Mouse (Mus musculus) spleen, postnatal 36 days (tissue): ENCODE data around the gene 1700069L16Rik.

Experiments used
- DNase-seq, 2 experiments: peaks; one replicate each; pipeline ENCODE4 v3.0.0; 2022; ENCODE audit warnings: low spot score in 2 of 2, mixed read lengths in 1 of 2

Gene 1700069L16Rik

GRCm38 (mm10) chr5:113724446-113724845, at the start of gene 1700069L16Rik:
TSS of gene 1700069L16Rik (minus strand) at chr5:113724772.
- peak; percentile 34 to 46 for DNase-seq

- peak; percentile 83 to 89 for DNase-seq
Measured at GRCm38 (mm10) chr5:113773664-113774063, 49.1 kb upstream of the 1700069L16Rik start.

- no peak for DNase-seq
Measured at GRCm38 (mm10) chr5:113772905-113773519, 48.4 kb upstream of the 1700069L16Rik start.

DNA sequence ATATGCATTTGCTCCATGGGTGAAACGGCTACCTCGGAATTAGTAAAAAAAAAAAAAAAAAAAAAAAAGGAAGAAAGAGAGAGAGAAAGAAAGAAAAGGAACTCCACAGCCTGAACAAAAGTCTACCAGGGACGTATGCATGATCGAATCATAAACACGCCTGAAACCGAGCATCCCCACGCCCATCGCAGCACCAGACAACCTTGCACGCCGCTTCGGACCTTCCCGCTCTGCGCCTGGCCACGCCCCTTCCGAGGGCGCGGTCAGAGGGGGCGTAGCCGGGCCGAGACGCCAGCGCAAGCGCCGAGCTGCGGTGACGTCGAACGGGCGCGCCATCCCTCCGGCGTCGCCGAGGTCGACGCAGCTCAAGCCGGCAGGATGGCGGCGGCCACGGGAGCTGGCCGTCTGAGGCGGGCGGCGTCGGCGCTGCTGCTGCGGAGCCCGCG, 47.9 kb upstream of the 1700069L16Rik start, which contains the start of the genes Sart3 and Iscu:
TSS of gene Sart3 (minus strand) at position 61 of the 446 bp plus-strand sequence.
TSS of gene Iscu (plus strand) at position 299 of the 446 bp plus-strand sequence.
- DNase-seq = peak; percentile 95

DNA sequence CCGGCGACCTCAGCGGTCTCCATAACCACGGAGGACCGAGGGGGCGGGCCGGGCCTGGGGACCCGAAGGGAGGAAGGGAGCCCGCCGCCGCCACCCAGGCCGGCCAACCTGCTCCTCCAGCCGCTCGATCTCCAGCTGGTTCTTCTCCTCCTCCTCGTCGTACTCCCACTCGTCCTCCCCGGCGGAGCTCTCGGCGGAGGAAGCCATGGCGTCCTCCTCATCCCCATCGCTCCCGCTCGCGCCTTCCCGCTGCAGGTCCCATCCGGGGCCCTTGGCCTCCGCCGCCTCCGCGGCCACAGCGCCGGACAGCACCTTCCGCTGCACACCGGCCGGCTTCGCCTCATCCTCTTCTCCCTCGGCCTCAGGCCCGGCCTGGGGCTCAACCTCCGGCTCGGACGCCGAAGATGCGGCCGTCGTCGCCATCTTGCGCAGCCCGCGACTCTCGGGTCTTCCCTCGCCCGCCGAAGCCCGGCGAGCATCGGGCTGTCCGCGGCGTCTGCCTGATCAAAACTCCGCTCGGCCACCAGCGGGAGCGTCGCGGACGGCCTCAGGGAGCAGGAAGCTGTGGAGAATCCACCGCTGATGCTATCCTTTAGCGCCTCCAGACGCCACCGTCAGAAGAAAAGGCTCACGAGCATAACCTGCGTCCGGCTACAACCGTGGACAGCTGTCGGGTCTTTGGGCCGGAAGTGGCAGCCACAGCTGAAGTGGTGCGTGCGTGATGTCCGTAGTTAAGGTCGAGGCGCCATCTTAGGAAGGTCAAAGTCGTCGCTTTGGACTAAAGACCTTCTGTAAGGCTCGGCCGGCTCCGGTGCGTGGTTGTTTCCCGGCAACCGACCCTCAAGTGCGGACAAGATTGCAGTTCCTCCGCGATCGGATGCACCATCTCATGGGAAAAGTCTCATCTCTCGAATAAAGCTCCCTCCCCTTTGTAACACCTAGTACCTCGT, 46.9 kb upstream of the 1700069L16Rik start:
- peak; percentile 86 to 90 for DNase-seq

DNA sequence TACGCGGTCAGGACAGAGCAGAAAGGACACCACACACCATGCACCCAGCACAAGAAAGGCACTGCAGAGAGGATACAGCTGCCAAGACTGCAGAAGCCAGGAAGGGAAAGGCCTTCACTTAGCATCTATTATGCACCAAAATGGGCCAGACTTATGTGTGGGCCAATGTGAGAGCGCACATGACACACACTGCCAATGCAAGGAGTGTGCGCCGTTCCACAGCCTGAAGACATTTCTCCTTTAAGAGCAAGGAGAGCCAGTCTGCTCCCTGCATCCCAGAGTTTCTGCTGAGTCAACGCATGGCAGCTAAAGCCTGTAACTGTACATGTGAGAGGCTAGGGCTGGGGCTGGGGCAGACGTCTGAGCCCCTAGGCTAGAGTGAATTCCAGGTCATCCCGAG, 44.2 kb upstream of the 1700069L16Rik start:
- DNase-seq = no peak

GRCm38 (mm10) chr5:113765641-113766526, 41.3 kb upstream of the 1700069L16Rik start:
- no peak for DNase-seq

- no peak for DNase-seq
Measured at GRCm38 (mm10) chr5:113764426-113764825, 39.9 kb upstream of the 1700069L16Rik start.

- no peak for DNase-seq
Measured at GRCm38 (mm10) chr5:113761585-113761984, 37.0 kb upstream of the 1700069L16Rik start.

DNA sequence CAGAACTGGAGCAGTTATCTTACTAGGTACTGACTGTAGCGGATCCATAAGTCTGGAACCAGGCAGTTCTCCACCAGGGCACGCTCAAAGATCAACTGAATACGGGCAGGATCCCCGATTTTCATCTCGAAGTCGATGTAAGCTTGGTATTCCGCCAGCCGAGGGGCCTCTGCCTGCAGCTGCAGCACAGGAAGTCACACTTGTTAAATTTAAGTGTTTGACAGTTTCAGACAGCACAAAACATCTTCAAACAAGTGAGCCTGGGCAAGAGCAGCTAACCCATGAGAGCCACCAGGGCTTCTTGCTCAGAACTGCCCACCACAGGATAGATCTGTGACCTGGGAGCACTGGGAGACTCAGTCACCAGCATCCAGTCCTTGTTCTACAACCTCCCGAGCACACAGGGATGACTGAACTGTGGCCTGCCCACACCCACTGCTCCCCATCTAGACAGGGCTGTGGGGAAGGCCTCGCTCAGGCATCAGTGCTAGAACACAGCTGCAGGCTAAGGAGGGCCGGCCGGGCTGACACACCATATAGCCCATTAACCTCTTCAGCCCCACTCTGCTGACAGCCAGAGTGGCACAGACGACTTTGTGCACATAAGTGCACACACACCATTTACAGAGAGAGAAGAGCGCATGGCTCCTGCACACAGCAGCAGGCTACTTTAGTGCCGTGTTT, 30.9 kb upstream of the 1700069L16Rik start:
- DNase-seq = no peak

DNA sequence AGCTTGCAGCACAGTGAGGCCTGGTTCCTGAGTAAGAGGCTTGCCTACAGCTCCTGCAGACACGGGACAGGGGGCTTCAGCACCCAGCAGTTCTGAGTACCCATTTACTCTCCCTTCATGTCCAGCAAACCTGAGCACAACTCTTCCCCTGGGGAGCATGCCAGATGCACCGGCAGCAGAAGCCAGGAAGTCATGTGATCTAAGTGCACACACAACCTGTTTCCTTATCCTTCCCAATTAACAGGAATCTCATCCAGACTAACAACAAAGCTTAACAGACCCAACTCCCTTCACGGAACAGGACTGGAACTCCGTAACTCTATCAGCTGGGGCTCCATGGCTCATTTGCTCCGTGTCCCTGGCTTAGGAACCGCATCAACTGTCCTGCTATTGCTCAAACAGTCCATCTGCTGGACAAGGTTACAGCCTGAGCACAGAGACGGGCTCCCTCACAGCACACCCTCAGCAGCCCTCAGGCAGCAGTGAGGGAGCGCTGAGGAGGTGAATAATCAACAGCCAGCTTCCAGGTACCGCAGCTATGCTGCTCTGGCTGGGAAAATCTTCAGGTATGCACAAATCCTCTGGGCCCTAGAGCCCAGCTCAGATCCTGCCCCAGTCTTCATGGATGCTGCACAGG, 27.1 kb upstream of the 1700069L16Rik start:
- DNase-seq = no peak

DNA sequence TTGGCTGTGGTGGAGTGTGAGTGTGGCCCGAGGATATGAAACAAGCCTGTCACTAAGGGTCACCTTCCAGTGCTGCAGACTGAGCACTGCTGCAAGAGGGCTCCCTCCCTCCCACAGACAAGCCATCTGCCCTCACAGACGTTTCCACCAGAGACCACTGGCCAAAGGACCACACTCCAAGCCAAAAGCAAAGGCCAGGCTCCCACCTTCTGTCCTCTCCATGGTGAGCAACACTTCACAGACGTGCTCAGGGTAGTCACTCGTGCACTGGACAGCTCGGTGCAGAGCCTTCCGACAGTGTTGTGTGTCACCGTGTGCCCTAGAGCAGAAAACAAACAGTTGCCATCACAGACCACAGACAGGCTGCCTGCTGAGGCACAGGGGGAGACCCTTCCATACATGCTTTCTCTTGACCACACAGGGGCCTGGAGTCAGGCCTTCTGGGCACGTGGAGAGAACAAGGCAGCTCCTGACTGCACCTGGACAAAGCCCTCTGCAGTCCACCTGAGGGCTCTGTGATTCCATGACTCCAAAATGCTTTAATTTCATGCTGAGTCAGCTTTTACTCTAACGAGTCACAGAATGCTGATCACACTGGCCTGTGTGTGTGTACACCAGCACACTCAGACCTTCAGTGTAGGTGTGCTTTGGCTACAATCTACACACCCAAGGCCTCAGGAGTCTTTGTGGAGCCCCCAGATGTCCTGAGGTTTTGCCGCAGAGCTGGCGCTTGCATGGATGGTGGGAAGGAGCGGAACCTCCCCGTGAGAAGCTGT, 24.2 kb upstream of the 1700069L16Rik start:
- no peak for DNase-seq

GRCm38 (mm10) chr5:113747629-113748028, 23.1 kb upstream of the 1700069L16Rik start:
- no peak for DNase-seq

- DNase-seq = no peak
Measured at GRCm38 (mm10) chr5:113737607-113738237, 13.2 kb upstream of the 1700069L16Rik start.

DNA sequence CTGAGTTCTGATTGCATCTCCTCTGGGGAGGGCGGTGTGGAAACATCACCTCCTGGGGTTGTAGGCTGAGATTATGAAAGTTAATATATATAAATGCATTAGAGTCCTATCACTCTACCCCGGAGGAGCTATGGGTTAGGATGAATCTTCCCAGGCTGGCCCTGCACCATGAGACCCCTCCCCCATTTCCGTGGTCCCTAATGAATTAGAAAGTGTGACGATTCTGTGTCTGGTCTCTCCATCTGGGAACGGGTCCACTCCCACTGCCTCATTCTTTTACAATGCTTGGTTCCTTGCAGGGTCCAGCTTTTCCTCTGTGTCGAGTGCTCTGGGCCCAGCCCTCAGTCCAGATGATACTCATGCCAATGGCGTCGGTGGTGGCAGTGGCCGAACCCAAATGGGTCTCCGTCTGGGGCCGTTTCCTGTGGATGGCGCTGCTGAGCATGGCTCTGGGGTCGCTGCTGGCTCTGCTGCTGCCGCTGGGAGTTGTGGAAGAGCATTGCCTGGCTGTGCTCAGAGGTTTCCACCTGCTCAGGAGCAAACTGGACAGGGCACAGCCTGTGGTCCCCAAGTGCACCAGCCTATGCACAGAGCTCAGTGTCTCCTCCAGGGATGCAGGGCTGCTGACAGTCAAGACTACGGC, 12.1 kb upstream of the 1700069L16Rik start:
- DNase-seq = no peak

DNA sequence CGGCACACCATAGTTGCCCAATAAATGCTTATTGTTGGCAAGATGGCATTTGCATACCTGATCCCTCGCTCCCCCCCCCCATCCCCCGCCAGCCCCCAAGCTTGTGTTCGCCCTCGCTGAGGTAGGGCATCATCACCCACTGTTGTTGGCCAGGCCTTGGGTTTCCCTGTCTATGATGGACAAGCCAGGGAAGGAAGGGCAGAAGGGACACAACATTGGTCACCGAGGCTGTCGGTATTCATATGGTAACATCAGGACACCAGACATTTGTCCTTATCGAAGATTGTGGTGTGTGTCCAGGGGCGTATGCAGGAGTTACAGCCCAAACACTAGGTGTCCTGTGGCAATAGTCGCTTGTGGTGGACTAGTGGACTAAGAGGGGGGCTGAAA, 11.5 kb upstream of the 1700069L16Rik start:
- DNase-seq = no peak

GRCm38 (mm10) chr5:113735345-113736112, 11.0 kb upstream of the 1700069L16Rik start, which contains the start of gene Ficd:
TSS of gene Ficd (plus strand) at chr5:113735803.
- DNase-seq = peak; percentile 93 to 95

DNA sequence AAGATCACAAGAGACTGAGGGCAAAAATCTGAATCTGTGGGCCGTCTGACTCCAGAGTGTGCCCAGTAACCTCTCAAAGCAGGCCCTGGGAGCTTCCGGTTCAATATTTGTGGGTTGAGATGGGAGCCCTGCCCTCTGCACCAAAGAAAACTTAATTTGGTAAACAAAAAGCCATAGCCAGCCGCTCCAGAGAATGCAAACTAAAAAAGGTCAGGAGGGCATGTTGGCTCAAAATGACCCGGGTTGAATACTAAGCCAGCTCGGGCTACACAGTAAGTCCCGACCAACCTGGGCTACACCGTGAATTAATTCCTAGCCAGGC, 10.4 kb upstream of the 1700069L16Rik start:
- DNase-seq = no peak
